In the genomic region with DNA sequence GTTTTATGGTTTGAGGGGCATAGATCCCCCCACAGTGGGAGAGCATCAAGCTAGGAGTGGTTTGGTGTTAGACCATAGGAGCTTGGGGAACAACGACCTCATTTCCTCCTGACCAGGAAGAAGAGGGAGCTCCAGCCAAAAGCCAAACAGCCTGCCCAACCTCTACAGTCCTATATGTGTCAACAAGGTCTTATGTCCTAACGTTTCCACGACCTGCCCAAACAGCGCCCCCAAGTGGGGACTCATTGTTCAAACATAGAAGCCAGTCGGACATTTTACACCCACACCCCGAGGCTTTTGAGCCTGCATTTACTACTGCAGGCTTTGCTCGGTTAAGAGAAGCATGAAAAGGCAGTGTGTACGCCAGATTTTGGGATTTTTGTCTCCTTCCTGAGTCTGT, we compare ENCODE assay signal across 10 mouse cellular contexts.
DNase-seq lines count a peak whose midpoint lies in the region; ATAC-seq and TF ChIP-seq lines count a peak whose summit lies in the region.
"Had no signal": no experiment of that assay in that cellular context is flagged by ENCODE, and none has a peak within 500 bp of the region (broad histone marks: within the 10 kb centered on the region; RNA-seq: fewer than 3 reads in every experiment).

No protein-coding gene starts in this region.

- no peaks in the 10 kb centered on the region for H3K9me3 ChIP-seq in hindbrain, embryonic 11.5 days (ENCODE audit: control insufficient read depth, low read length)
- H3K9me3 ChIP-seq in hindbrain, embryonic 12.5 days (replicated peaks), result no peaks in the 10 kb centered on the region
- no peaks in the 10 kb centered on the region for H3K9me3 ChIP-seq in ES-E14 (ENCODE audit: control insufficient read depth, insufficient read depth, low read depth, low read length)
- H3K9me3 ChIP-seq: stomach, embryonic 15.5 days had no signal

- H3K27ac ChIP-seq in hindbrain, embryonic 11.5 days (ENCODE audit: low read depth, low read length), result no peak overlapping the region
- H3K27ac ChIP-seq in hindbrain, embryonic 12.5 days, result no peak overlapping the region
- no peak overlapping the region for H3K27ac ChIP-seq in ES-E14 (ENCODE audit: insufficient read depth, low read depth, low read length, poor library complexity, severe bottlenecking)
- H3K27ac ChIP-seq: macrophage; stomach, embryonic 15.5 days had no signal

- H3K4me1 ChIP-seq in hindbrain, embryonic 11.5 days (replicated peaks; ENCODE audit: control insufficient read depth, insufficient read depth, low read length), result no peaks in the 10 kb centered on the region
- no peaks in the 10 kb centered on the region for H3K4me1 ChIP-seq in hindbrain, embryonic 12.5 days
- H3K4me1 ChIP-seq in ES-E14 (ENCODE audit: control insufficient read depth in 2 of 2, insufficient read depth in 2 of 2, low read length in 2 of 2, poor library complexity in 1 of 2), result peaks cover 0 to 3% of the 10 kb centered on the region in 2 experiments; a peak in 1 of 4 replicates
- H3K4me1 ChIP-seq: stomach, embryonic 15.5 days had no signal

- in situ Hi-C loops in ES-E14 (cut with MboI; ENCODE audit: low sequenced_read_pairs in 2 of 2, unreplicated experiment in 2 of 2), result no loop called here

- H3K27me3 ChIP-seq in hindbrain, embryonic 11.5 days (ENCODE audit: control insufficient read depth, insufficient read depth, low read length), result no peaks in the 10 kb centered on the region
- no peaks in the 10 kb centered on the region for H3K27me3 ChIP-seq in hindbrain, embryonic 12.5 days
- H3K27me3 ChIP-seq: stomach, embryonic 15.5 days had no signal

- WGBS in hindbrain, embryonic 11.5 days, result 42% methylated on average over 8 of the region's 8 CpGs
- 52% methylated on average over 8 of the region's 8 CpGs for WGBS in hindbrain, embryonic 12.5 days

- no peak overlapping the region for H3K4me2 ChIP-seq in hindbrain, embryonic 11.5 days (replicated peaks; ENCODE audit: low read depth, low read length)
- no peak overlapping the region for H3K4me2 ChIP-seq in hindbrain, embryonic 12.5 days (replicated peaks)
- H3K4me2 ChIP-seq: stomach, embryonic 15.5 days had no signal

- no peak overlapping the region for H3K9ac ChIP-seq in hindbrain, embryonic 11.5 days (ENCODE audit: low read depth, low read length)
- H3K9ac ChIP-seq in hindbrain, embryonic 12.5 days, result no peak overlapping the region
- H3K9ac ChIP-seq in ES-E14 (ENCODE audit: insufficient read depth, low read depth, low read length, poor library complexity, severe bottlenecking), result no peak overlapping the region
- H3K9ac ChIP-seq: stomach, embryonic 15.5 days had no signal

- H3K4me3 ChIP-seq in hindbrain, embryonic 11.5 days (ENCODE audit: low read depth, low read length), result no peak overlapping the region
- no peak overlapping the region for H3K4me3 ChIP-seq in hindbrain, embryonic 12.5 days
- no peak overlapping the region for H3K4me3 ChIP-seq in ES-E14 (ENCODE audit: insufficient read depth in 1 of 2, low read depth in 1 of 2, low read length in 2 of 2, poor library complexity in 1 of 2, severe bottlenecking in 1 of 2)
- H3K4me3 ChIP-seq: stomach, embryonic 15.5 days had no signal

- peak; percentile 54 for DNase-seq in hindbrain, embryonic 11.5 days (ENCODE audit: low spot score)
- peak; percentile 54 for DNase-seq in ES-E14 (ENCODE audit: low read depth, low spot score)
- peak; percentile 29 for DNase-seq in c-Kit-positive CD71-negative TER-119-negative erythroid progenitor cells, embryonic 14.5 days (ENCODE audit: low read depth)
- DNase-seq in lung, postnatal 10 days, result peak; percentile 56
- no peak for DNase-seq in spleen, adult 18-20 months

- no peaks in the 10 kb centered on the region for H3K36me3 ChIP-seq in hindbrain, embryonic 11.5 days (ENCODE audit: control insufficient read depth, insufficient read depth, low read length)
- no peaks in the 10 kb centered on the region for H3K36me3 ChIP-seq in hindbrain, embryonic 12.5 days
- no peaks in the 10 kb centered on the region for H3K36me3 ChIP-seq in ES-E14 (ENCODE audit: control insufficient read depth, insufficient read depth, low read length, poor library complexity, severe bottlenecking)
- H3K36me3 ChIP-seq: stomach, embryonic 15.5 days had no signal

- no peak for ATAC-seq in hindbrain, embryonic 11.5 days (ENCODE audit: low FRiP score)
- no peak for ATAC-seq in hindbrain, embryonic 12.5 days (ENCODE audit: low FRiP score)
- no peak for ATAC-seq in inflammation-experienced regulatory T-cells, adult 6 months
- ATAC-seq in frontal cortex, adult (ENCODE audit: low TSS enrichment), result no peak

TF ChIP-seq in ES-E14, 5 proteins besides CTCF, POLR2A, EP300 and RAD21:
- TF ChIP-seq ZNF384 (IDR thresholded peaks at IDR 0.05; ENCODE audit: low read depth, low read length) (no peak), ZC3H11A (IDR thresholded peaks at IDR 0.05; ENCODE audit: borderline replicate concordance, low read depth, low read length) (0 out of 2 replicates have a peak, but pooled peaks have one; percentile 18)

Comparison
In these comparisons a context has a peak if more than half of its experiments do, and no peak if none do; other contexts are left out.
1. DNase-seq: peak in hindbrain, embryonic 11.5 days (single experiment), ES-E14 (single experiment), c-Kit-positive CD71-negative TER-119-negative erythroid progenitor cells, embryonic 14.5 days (single experiment) and lung, postnatal 10 days (single experiment); none in spleen, adult 18-20 months (0 of 2).